Mouse (Mus musculus) forebrain, embryonic 15.5 days (tissue): ENCODE data around the gene Mmd. TPM values are rescaled to one million over a fixed set of nuclear protein-coding genes. Genes with fewer than 3 reads are reported as not detected.

Experiments used
- ATAC-seq: fragments of 200-750 bp; cut with Nextera tagmentation; replicated peaks from 2 replicates; pipeline ENCODE4 v1.8.0; 2017; ENCODE audit warnings: mild to moderate bottlenecking, moderate TSS enrichment, moderate library complexity
- H3K27ac ChIP-seq: fragments of 300-500 bp; sonication (generic); replicated peaks from 2 replicates; pipeline ENCODE4 v1.5.1; 2015; ENCODE audit warnings: mild to moderate bottlenecking, inconsistent platforms
- H3K27me3 ChIP-seq: fragments of 300-500 bp; sonication (generic); 2 replicates; pipeline ENCODE4 v1.6.1; 2015; ENCODE audit warnings: inconsistent platforms
- H3K36me3 ChIP-seq: fragments of 300-500 bp; sonication (generic); 2 replicates; pipeline ENCODE4 v1.6.1; 2015; ENCODE audit warnings: mild to moderate bottlenecking, inconsistent platforms
- H3K4me1 ChIP-seq: fragments of 300-500 bp; sonication (generic); 2 replicates; pipeline ENCODE4 v1.6.1; 2015; ENCODE audit warnings: inconsistent platforms
- H3K4me2 ChIP-seq: fragments of 300-500 bp; sonication (generic); replicated peaks from 2 replicates; pipeline ENCODE4 v1.6.1; 2015; ENCODE audit warnings: mild to moderate bottlenecking, inconsistent platforms
- H3K4me3 ChIP-seq: fragments of 300-500 bp; sonication (generic); 2 replicates; pipeline ENCODE4 v1.5.1; 2015; ENCODE audit warnings: mild to moderate bottlenecking, inconsistent platforms
- H3K9ac ChIP-seq: fragments of 300-500 bp; sonication (generic); replicated peaks from 2 replicates; pipeline ENCODE4 v1.6.1; 2015; ENCODE audit warnings: mild to moderate bottlenecking, inconsistent platforms
- H3K9me3 ChIP-seq: fragments of 300-500 bp; sonication (generic); 2 replicates; pipeline ENCODE4 v1.6.1; 2016; ENCODE audit warnings: inconsistent platforms
- WGBS: fragments of 180-500 bp; shearing (Covaris S2); methylation state at CpG from one replicate; pipeline ENCODE4 v1.1.7; 2015; ENCODE audit warnings: mixed read lengths; 5-methylcytosine and 5-hydroxymethylcytosine counted together
- polyA plus RNA-seq: library from polyadenylated mRNA; unstranded; fragments of >200 nt; fragmentation: Nextera tagmentation; extraction: Ambion mirVana; gene quantifications from 2 replicates; pipeline ENCODE4 v1.2.1, GENCODE M21; 2015

The Mmd gene
- polyA plus RNA-seq, 1 experiment from 2014 or later, result 94.3 TPM

DNA sequence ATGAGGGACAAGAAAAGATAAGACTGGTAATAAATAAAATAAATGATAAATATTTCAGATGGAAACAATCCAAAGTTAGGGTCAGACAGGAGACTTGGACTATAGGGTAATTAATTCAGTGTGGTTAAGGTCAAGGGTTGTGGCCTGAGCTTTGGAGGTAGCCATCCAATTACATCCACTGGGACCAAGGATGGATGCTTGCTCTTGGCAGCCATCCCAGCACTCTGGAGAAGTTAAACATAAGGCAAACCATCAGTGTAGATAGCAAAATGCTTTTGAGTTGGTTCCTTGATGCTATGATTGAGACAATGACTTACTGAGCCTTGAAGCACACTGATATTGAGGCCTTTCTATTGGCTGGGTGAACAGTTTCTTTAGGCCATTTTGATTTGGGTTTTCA lies 43.5 kb downstream of the Mmd start:
- Histone ChIP-seq H3K27ac (no peak overlapping the region), H3K4me1 (no peaks in the 10 kb centered on the region), H3K9me3 (no peaks in the 10 kb centered on the region), H3K4me3 (no peak overlapping the region), H3K36me3 (no peaks in the 10 kb centered on the region), H3K9ac (no peak overlapping the region), H3K27me3 (no peaks in the 10 kb centered on the region), H3K4me2 (no peak overlapping the region)
- no peak for ATAC-seq

DNA sequence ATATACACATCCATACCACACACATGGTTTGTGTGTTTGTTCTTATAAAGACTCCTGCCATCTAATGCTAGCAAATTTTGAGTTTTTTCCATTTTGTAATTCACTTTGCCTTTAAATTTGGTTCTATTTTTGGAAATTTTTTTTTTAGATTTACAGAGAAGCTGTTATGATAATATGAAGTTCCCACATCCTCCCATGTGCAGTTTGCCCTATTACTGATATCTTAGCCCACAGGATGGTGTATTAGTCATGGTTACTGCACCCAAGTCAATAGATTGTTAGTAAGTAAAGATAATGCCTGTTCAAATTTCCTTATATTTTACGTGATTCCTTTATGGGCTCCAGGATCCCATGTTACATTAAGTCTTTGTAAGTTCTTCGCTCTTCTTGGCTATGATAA lies 45.4 kb downstream of the Mmd start:
- no peaks in the 10 kb centered on the region for H3K9me3 ChIP-seq
- H3K9ac ChIP-seq, result no peak overlapping the region
- H3K27ac ChIP-seq, result no peak overlapping the region
- H3K4me3 ChIP-seq, result no peak overlapping the region
- no peaks in the 10 kb centered on the region for H3K36me3 ChIP-seq
- 94% methylated on average over 2 of the region's 2 CpGs for WGBS
- H3K4me2 ChIP-seq, result no peak overlapping the region
- no peaks in the 10 kb centered on the region for H3K27me3 ChIP-seq
- no peaks in the 10 kb centered on the region for H3K4me1 ChIP-seq
- no peak for ATAC-seq

DNA sequence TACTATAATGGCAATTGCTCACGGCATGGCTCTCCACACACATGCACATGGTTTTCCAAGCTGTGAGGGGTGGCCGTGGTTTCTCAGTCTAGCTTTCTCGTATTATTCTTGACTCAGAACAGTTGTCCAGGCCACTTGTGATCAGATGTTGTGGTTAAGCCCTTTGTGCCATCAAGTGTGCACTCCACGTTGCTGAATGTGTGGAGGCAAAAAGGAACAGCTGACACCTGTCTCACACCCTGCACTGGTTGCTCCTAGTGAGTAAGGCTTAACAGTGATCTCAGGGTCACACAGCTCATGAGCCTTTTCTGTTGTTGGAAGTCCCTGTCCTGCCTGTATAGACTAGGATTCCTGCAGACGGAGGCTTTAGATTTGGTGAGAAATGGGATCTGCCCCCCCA lies 56.8 kb downstream of the Mmd start:
- H3K4me1 ChIP-seq, result peaks cover 4% of the 10 kb centered on the region; the same call in 1 of the 2 replicates
- H3K9me3 ChIP-seq, result no peaks in the 10 kb centered on the region
- H3K9ac ChIP-seq, result no peak overlapping the region
- H3K27ac ChIP-seq, result no peak overlapping the region
- no peaks in the 10 kb centered on the region for H3K27me3 ChIP-seq
- ATAC-seq, result no peak
- no peak overlapping the region for H3K4me2 ChIP-seq
- no peaks in the 10 kb centered on the region for H3K36me3 ChIP-seq
- 79% methylated on average over 5 of the region's 5 CpGs for WGBS
- no peak overlapping the region for H3K4me3 ChIP-seq

DNA sequence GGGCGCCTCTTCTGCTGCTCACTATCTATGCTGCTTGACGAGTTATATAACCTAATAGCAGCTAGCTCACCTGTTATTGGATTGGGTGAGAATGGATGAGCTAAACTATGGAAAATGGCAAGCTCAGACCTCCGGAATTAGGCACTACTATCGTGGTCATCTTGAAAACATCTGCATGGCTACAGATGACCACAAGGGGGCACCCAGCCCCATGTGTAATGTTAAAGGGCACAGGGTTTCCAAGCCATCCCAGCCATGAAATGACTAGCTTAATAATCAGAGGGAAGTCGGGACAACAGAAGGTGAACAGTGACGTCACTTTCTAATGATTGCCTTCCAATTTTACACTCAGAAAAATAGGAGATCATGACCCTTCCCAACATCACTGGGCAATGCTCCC lies 57.7 kb downstream of the Mmd start:
- Histone ChIP-seq H3K4me3 (no peak overlapping the region), H3K27ac (no peak overlapping the region), H3K27me3 (no peaks in the 10 kb centered on the region), H3K4me2 (no peak overlapping the region), H3K9ac (no peak overlapping the region), H3K36me3 (no peaks in the 10 kb centered on the region), H3K4me1 (peaks cover 4% of the 10 kb centered on the region; the same call in 1 of the 2 replicates), H3K9me3 (no peaks in the 10 kb centered on the region)
- 48% methylated on average over 6 of the region's 6 CpGs for WGBS
- ATAC-seq, result no peak

DNA sequence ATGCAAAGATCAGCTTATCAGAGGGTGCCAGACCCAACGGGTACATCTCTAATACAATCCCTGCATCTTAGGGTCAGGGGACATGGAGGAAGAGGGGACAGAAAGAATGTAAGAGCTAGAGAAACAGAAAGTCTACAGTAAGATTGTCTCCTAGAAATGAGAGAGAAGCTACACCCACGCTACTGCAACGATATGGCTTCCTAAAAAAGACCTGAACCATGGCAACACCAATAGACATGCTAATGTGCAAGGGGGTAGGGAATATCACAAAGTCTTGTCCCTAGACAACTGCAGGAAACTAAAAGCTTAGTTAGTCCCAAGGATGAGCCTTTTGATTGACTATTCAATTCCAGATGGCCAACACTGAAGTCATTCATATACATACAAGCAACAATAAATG lies 65.3 kb downstream of the Mmd start:
- no peak for ATAC-seq
- no peak overlapping the region for H3K4me3 ChIP-seq
- 88% methylated on average over 3 of the region's 3 CpGs for WGBS

DNA sequence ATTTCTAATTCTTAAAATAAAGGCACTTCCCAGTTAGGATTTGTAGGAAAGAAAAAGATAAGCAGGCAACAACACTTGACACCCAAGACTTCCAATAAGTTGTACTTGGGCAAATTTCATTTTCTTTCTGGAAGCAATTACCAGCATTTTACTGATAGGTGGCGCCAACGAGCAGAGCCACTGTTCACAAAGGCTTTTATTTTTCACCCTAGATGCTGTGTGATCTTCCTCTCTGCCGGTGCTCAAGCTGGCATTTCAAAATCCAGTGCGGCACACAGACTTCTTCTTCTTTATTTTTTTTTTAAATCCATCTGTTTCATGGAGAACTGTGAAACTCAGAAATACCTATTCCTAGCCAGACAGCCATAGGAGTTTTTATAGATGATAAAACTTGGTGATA lies 68.2 kb downstream of the Mmd start:
- H3K4me2 ChIP-seq, result no peak overlapping the region
- ATAC-seq, result no peak
- no peaks in the 10 kb centered on the region for H3K36me3 ChIP-seq
- H3K9me3 ChIP-seq, result no peaks in the 10 kb centered on the region
- WGBS, result 8% methylated on average over 4 of the region's 4 CpGs
- H3K9ac ChIP-seq, result no peak overlapping the region
- H3K27ac ChIP-seq, result no peak overlapping the region
- H3K27me3 ChIP-seq, result no peaks in the 10 kb centered on the region
- H3K4me3 ChIP-seq, result no peak overlapping the region
- H3K4me1 ChIP-seq, result no peaks in the 10 kb centered on the region

More for the DNA sequence above, 65.3 kb downstream of the Mmd start:
- no peak overlapping the region for H3K27ac ChIP-seq
- H3K36me3 ChIP-seq, result no peaks in the 10 kb centered on the region
- H3K9me3 ChIP-seq, result no peaks in the 10 kb centered on the region
- no peaks in the 10 kb centered on the region for H3K27me3 ChIP-seq
- no peak overlapping the region for H3K9ac ChIP-seq
- no peaks in the 10 kb centered on the region for H3K4me1 ChIP-seq
- no peak overlapping the region for H3K4me2 ChIP-seq

DNA sequence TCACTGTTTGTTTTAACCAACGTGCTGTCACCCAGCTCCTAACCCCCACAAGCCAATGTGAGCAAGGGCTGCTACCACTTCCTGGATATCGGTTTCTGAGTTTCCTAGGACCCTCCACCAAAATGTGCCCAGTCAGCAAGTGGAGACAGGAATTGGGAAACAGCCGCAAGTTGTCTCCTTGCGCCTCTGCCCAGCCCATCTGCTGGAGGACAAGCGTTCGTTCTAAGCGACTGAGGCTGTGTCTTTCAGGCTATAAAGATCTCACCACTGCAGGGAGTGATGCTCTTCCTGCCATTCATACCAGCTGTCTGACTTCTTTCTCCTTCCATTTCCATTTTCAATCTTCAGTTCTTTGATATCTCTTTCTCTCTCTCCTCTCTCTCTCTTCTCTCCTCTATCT lies 71.7 kb downstream of the Mmd start:
- Histone ChIP-seq H3K9ac (no peak overlapping the region), H3K9me3 (no peaks in the 10 kb centered on the region), H3K4me3 (no peak overlapping the region), H3K27me3 (no peaks in the 10 kb centered on the region), H3K4me1 (no peaks in the 10 kb centered on the region), H3K36me3 (no peaks in the 10 kb centered on the region), H3K4me2 (no peak overlapping the region), H3K27ac (no peak overlapping the region)
- no peak for ATAC-seq
- 79% methylated on average over 7 of the region's 7 CpGs for WGBS

DNA sequence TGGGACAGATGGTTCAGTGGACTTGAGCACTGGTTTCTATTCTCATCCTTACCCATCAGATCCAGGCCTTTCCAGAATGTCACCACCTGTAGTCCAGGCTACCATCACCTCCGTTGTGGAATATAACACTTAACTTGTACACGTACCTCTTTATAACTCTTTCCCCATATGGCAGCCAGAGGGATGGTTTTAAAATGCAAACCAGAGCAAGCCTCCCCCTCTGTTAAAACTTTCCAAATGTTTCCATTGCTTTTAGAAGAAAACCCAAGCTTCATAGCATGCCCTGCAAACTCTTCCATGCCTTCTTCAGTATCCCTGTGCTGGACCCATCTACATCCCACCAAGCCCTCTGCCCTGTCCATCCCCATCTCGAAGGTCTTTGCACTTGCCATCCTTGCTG lies 75.3 kb downstream of the Mmd start:
- no peaks in the 10 kb centered on the region for H3K9me3 ChIP-seq
- no peaks in the 10 kb centered on the region for H3K4me1 ChIP-seq
- no peak overlapping the region for H3K4me3 ChIP-seq
- no peak overlapping the region for H3K4me2 ChIP-seq
- H3K27me3 ChIP-seq, result no peaks in the 10 kb centered on the region
- ATAC-seq, result no peak
- no peak overlapping the region for H3K9ac ChIP-seq
- no peak overlapping the region for H3K27ac ChIP-seq
- no peaks in the 10 kb centered on the region for H3K36me3 ChIP-seq
- WGBS, result 93% methylated on average over 3 of the region's 3 CpGs

DNA sequence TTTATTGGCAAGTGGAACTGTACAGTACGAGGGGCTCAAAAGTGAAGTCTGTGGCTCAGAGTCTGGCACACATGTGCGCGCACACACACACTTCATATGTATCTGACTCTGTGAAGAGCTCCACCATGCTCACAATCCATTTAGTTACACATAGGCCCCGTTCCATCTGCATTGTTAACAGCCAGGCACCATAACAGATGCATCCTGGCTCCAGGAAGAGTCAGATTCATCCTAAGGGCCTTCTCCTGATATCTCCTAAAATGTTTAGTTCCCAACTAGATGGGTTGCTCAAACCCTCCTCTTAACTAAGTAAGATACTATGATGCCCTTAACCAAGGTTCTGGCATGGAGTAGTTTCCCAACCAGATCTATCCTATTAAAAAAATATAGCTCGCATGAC lies 76.9 kb downstream of the Mmd start:
- no peak for ATAC-seq
- H3K36me3 ChIP-seq, result no peaks in the 10 kb centered on the region
- 92% methylated on average over 5 of the region's 5 CpGs for WGBS

DNA sequence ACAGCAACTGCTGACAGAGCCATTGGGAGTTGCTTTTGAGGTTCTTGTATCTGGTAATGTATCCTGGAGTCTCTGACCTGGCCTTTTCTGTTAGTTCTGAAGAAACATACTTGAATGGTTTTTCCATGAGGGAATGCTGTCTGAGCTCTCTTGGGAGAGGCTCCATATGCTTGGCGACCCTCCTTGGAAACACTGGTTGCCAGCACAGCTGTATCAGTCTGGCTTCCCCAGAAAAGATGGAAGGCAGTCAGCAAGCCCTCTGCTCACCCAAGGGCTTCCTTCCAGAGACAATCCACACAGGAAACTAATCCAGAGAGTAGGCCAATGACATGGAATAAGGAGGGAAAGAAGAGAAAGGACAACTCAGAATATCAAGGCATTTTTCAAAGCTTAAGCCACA lies 77.6 kb downstream of the Mmd start:
- 56% methylated on average over 1 of the region's 1 CpGs for WGBS
- no peak for ATAC-seq
- Histone ChIP-seq H3K27me3 (no peaks in the 10 kb centered on the region), H3K9me3 (no peaks in the 10 kb centered on the region), H3K9ac (no peak overlapping the region), H3K4me2 (no peak overlapping the region), H3K4me3 (no peak overlapping the region), H3K36me3 (no peaks in the 10 kb centered on the region), H3K4me1 (no peaks in the 10 kb centered on the region), H3K27ac (no peak overlapping the region)

More for the DNA sequence above, 76.9 kb downstream of the Mmd start:
- H3K4me2 ChIP-seq, result no peak overlapping the region
- H3K27ac ChIP-seq, result no peak overlapping the region
- no peaks in the 10 kb centered on the region for H3K9me3 ChIP-seq
- no peaks in the 10 kb centered on the region for H3K27me3 ChIP-seq
- no peaks in the 10 kb centered on the region for H3K4me1 ChIP-seq
- H3K4me3 ChIP-seq, result no peak overlapping the region
- H3K9ac ChIP-seq, result no peak overlapping the region

Other genes starting within 250 kb of the Mmd start
- gene Pctp, start 246.6 kb upstream of the Mmd start, polyA plus RNA-seq, result 0.97 and 1.4 TPM in 2 replicates
- gene Tmem100, start 219.1 kb upstream of the Mmd start, polyA plus RNA-seq, result 5.3 and 5.7 TPM in 2 replicates
- 18.2 and 19.4 TPM in 2 replicates for gene Gm45716, start 61.8 kb upstream of the Mmd start, polyA plus RNA-seq
- gene Hlf, start 141.4 kb downstream of the Mmd start, polyA plus RNA-seq, result 4.2 TPM in 2 replicates